Mouse (Mus musculus) kidney, postnatal 10 days (tissue): ENCODE data around the gene Bcl2l11.

Experiments used
- DNase-seq: peaks from one replicate; pipeline ENCODE4 v3.0.0; 2021; ENCODE audit warnings: mixed read lengths

Bcl2l11 gene

GRCm38 (mm10) chr2:128114621-128115020 lies 11.2 kb upstream of the Bcl2l11 start:
- DNase-seq, result no peak

- no peak for DNase-seq
These were observed 10.3 kb upstream of the Bcl2l11 start for GRCm38 (mm10) chr2:128115579-128115978.

GRCm38 (mm10) chr2:128117605-128118004 lies 8.2 kb upstream of the Bcl2l11 start:
- no peak for DNase-seq

- no peak for DNase-seq
These were observed 6.9 kb upstream of the Bcl2l11 start for GRCm38 (mm10) chr2:128118971-128119370.

- peak; percentile 76 for DNase-seq
These were observed 3.3 kb upstream of the Bcl2l11 start for GRCm38 (mm10) chr2:128122491-128122890.

GRCm38 (mm10) chr2:128122891-128123771 lies 2.7 kb upstream of the Bcl2l11 start:
- DNase-seq, result peak; percentile 56

GRCm38 (mm10) chr2:128123921-128124683 lies 1.7 kb upstream of the Bcl2l11 start:
- DNase-seq, result peak; percentile 30

- no peak for DNase-seq
These were observed 1.1 kb upstream of the Bcl2l11 start for GRCm38 (mm10) chr2:128124693-128125092.

GRCm38 (mm10) chr2:128126591-128127051 lies 783 bp downstream of the Bcl2l11 start:
- DNase-seq, result peak; percentile 52

GRCm38 (mm10) chr2:128127121-128127671 lies 1.4 kb downstream of the Bcl2l11 start:
- peak; percentile 98 for DNase-seq

- DNase-seq, result peak; percentile 88
These were observed 2.0 kb downstream of the Bcl2l11 start for GRCm38 (mm10) chr2:128127691-128128292.

- no peak for DNase-seq
These were observed 2.7 kb downstream of the Bcl2l11 start for GRCm38 (mm10) chr2:128128532-128128931.

GRCm38 (mm10) chr2:128131503-128131902 lies 5.7 kb downstream of the Bcl2l11 start:
- DNase-seq, result no peak

GRCm38 (mm10) chr2:128132635-128133034 lies 6.8 kb downstream of the Bcl2l11 start:
- DNase-seq, result no peak

- DNase-seq, result no peak
These were observed 8.0 kb downstream of the Bcl2l11 start for GRCm38 (mm10) chr2:128133865-128134264.

GRCm38 (mm10) chr2:128134474-128134873 lies 8.6 kb downstream of the Bcl2l11 start:
- no peak for DNase-seq

- no peak for DNase-seq
These were observed 9.1 kb downstream of the Bcl2l11 start for GRCm38 (mm10) chr2:128134948-128135347.

GRCm38 (mm10) chr2:128136769-128137433 lies 11.1 kb downstream of the Bcl2l11 start:
- DNase-seq, result no peak

GRCm38 (mm10) chr2:128137480-128138276 lies 11.8 kb downstream of the Bcl2l11 start:
- no peak for DNase-seq

- no peak for DNase-seq
These were observed 13.1 kb downstream of the Bcl2l11 start for GRCm38 (mm10) chr2:128138924-128139323.

GRCm38 (mm10) chr2:128139781-128140180 lies 13.9 kb downstream of the Bcl2l11 start:
- DNase-seq, result peak; percentile 76
